Mouse (Mus musculus) brain, adult 2 months (tissue): Measurements from ENCODE around the gene Tanc1.

Experiments used
- DNase-seq: peaks from one replicate; pipeline ENCODE4 v3.0.0; 2011; ENCODE audit warnings: low read depth, low spot score

Tanc1 gene

DNA sequence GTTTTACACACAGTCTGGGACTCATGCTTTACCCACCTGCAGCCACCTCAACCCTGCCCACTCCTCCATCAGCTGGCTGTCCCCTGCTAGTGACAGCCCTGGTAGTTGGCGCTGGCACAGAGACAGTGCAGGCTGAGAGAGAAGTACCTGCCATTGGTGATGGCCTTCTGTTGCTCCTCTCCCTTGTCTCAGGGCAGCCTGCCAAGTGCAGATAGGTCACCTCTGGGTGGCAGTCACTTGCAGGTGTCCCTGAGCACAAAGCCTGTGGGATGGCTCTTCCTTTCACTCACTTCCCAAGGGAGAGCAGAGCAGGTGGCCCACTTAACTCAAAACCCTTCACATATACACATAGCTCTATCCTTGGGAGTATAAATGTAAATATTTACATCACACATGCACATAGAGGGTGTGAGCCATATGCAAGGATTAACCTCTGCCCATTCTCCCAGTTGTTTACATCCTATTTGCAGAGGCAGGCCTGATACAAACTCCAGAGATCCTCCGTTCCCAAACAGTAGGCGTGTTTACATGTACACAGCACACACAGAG, 106.0 kb downstream of the Tanc1 start:
- peak; percentile 85 for DNase-seq

- DNase-seq: peak; percentile 67
Measured at GRCm38 (mm10) chr2:59718601-59719416, 107.0 kb downstream of the Tanc1 start.

DNA sequence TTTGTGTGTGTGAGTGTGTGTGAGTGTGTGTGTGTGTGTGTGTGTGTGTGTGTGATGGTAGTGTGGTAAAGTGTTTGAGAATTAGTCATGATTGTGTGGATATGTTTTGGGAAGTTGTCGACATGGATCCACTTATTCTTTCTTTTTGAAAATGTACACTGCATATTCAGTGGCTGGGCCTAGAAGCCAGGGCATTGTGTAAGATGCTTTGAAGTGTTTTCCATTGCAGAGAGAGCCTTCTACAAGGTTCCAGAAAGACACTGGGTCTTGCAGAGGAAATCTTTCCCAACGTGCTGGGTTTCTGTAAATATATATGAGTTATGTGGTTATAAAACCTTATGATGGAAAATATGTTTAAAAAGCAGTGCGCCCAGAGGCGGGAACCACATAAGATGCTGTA, 108.0 kb downstream of the Tanc1 start:
- DNase-seq: no peak

GRCm38 (mm10) chr2:59721119-59721518, 109.3 kb downstream of the Tanc1 start:
- no peak for DNase-seq

GRCm38 (mm10) chr2:59721758-59722157, 109.9 kb downstream of the Tanc1 start:
- no peak for DNase-seq

DNA sequence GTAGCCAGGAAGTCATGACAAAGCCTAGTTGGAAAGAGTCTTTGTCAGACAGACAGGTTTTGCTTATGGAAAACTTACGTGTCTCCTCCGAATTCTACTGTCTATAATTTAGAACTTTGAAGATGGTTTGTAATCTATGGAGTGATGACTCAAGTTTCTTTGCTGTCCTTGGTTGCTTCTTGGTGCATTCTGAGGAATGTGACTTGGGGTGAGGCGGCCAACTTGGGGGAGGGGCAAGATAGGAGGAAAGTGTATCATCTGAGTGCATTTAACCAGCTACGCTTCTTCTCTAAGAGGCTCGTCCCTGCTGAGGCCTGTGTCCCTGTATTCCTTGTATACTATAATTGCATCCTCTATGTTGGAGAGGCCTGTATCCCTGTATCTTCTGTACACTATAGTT, 111.5 kb downstream of the Tanc1 start:
- DNase-seq: no peak

DNA sequence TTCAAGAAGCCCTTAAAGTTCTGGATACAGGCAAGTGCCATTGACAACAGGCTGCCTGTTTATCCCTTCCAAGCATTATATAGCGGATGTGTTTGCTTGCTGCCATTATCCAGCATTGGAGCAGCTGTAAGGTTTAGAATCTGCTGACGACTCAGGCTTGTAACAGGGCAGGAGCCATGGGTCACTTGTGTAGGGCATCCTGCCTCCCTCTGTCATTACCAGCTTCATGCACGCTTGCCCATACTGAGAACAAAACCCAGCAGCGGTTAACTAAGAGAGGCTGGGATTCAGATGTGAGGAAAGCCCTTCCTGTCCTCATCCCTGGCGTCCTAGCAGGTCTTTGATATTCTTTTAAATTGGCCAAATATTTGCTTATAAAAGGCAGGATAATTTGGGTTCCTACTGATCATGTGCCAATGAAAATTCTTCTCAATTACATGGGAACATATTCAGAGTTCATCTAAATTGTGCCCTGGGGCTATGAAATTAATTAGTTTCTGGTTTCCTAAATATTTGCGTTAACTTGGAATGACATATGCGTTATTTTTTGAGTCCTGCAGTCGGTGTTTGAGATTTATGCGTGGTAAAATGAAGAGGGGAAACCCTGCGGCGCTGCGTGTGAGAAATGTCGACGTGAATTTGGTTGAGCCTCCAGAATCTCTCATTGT, 113.8 kb downstream of the Tanc1 start:
- no peak for DNase-seq

DNA sequence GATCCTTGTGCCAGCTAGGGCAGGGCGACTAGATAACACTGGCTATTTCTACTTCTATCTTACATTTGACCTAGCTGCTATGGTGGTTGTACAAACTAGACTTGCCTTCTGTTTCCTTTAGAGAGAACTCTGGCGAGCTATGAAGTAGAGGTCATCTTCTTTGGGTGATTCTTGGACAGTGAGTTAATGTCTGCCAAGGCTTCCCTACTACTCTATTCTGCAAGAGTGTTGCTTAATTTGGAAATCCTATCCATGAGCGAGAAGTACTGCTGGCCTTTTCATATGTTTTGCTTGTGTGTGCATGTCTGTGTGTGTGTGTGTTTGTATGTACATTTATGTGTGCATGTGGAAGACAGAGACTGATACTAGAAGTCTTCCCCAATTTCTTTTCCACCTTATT, 120.0 kb downstream of the Tanc1 start:
- no peak for DNase-seq

GRCm38 (mm10) chr2:59733410-59733809, 121.6 kb downstream of the Tanc1 start:
- DNase-seq: no peak

DNA sequence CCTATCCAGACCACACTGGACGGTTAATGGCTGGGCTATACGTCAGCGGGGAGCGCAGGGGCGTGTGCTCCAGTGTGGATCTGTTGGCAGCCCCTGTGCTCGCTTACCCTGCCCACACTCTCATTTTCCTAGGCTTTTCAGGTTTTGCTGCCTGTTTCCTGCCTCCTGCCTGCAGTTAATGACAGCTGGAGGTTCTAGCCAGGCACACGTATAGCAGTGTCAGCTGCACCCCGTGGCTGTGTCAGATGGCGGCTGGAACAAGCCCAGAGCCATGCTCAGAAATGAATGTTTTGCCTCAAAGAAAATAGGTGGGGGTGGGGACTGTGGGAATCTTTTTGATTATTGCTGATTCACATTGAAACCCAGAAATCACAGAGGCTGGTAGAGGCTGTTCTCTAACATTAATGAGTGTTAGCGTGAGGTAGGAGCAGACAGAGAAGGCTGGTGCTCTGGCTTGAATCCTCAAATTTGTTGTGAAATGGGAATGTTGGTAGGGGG, 124.6 kb downstream of the Tanc1 start:
- peak; percentile 96 for DNase-seq

- DNase-seq: no peak
Measured at GRCm38 (mm10) chr2:59737368-59737767, 125.5 kb downstream of the Tanc1 start.

GRCm38 (mm10) chr2:59738356-59738755, 126.5 kb downstream of the Tanc1 start:
- no peak for DNase-seq

DNA sequence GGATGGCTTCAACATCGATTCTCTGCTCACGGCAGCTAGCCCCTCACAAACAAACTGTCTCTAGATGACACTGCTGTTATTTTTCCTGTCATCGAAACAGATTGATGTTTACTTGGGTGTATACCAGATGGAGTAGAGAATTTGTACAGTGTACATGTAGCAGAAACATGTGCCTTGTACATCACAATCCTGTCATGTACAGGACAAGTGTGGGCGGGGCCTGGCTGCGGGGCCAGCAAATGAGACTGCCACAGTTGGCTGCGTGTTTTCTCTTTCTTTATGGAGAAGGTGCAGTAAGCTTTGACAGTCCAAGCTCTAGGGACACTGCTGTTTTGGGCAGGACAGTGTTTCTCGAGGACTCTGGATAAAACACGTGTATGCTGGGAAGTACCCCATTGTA, 127.2 kb downstream of the Tanc1 start:
- DNase-seq: no peak

DNA sequence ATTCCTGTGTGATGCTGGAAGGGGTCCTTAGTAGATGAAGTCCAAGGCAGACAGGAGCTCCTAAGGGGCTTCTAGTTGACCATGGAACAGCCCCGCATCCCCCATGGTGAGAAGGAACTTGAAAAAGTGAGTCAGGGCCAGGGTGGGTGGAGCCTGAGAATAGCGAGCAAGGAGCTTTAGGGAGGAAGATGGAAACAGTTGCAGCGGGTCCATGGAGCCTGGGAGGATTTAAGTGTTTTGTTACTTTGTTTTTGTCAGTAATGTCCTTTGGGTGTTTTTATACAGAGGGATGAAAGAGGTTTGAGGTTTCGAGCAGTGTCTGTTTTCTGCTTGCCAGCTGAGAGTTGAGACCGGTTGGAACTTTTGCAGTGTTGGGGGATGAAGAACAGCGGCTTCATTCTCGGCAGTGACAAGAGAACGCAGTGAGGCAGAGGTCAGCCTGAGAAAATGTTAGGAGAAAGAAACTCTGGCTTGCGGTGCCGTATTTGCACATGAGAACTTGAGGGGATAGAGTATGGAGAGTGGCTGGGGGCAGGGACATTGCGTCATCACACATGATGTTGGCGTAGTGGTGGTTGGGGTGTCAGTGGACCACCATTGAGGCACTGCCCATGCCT, 130.8 kb downstream of the Tanc1 start:
- no peak for DNase-seq

DNA sequence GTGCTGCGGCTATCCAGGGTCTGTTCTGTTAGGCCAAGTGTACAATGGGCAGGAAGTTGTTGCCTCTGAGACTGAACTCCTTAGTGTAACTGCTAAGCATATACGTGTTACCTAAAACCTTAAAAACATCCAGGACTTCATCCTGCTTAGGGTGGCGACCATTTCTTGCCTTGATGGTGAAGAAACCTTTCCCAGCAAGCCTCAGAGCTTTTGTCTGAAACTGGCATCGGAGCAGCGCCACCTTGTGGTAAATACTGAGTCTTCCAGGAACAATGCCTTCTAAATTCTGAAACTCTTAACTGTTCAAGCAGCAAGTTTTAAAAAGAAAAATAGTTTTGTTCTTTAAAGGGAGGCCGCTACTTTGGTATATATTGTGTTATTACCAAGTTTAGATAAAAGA, 133.6 kb downstream of the Tanc1 start:
- DNase-seq: peak; percentile 88

DNA sequence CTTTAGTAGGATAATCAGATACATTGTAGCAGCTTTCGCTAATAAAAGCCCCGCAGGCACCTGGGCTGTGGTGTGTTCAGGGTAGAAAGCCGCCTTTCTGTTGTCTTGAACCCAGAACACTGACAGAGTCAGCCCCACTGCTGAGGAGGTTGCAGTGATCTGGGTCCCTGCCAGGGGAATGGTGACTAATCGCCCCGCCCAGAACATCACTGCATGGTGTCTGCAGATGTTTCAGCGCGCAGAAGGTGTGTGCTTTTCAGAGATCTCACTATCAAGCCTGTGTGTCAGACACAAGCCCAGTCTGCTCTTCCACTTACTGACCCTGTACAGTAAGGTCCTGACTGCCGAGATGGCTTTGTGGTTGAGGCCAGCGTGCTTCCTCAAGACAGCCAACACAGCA, 134.2 kb downstream of the Tanc1 start:
- DNase-seq: no peak

- DNase-seq: no peak
Measured at GRCm38 (mm10) chr2:59747757-59748156, 135.9 kb downstream of the Tanc1 start.

GRCm38 (mm10) chr2:59749371-59749770, 137.5 kb downstream of the Tanc1 start:
- no peak for DNase-seq

GRCm38 (mm10) chr2:59751172-59751571, 139.3 kb downstream of the Tanc1 start:
- no peak for DNase-seq

- DNase-seq: no peak
Measured at GRCm38 (mm10) chr2:59752148-59752547, 140.3 kb downstream of the Tanc1 start.

GRCm38 (mm10) chr2:59752766-59753165, 140.9 kb downstream of the Tanc1 start:
- no peak for DNase-seq

- no peak for DNase-seq
Measured at GRCm38 (mm10) chr2:59756137-59756753, 144.4 kb downstream of the Tanc1 start.
